Comparison of ENCODE assay signal across 7 mouse cellular contexts in genomic region chr4:137941871-137942781, GRCm38 (mm10). TPM values are rescaled to one million over a fixed set of nuclear protein-coding genes. Genes with fewer than 3 reads are reported as not detected.
DNase-seq lines count a peak whose midpoint lies in the region; TF ChIP-seq lines count a peak whose summit lies in the region.

No protein-coding gene starts in this region.

- peaks cover 82% of the 10 kb centered on the region for H3K36me3 ChIP-seq in E14TG2a.4 (ENCODE audit: insufficient read depth, low read length)

- DNase-seq in 3T3-L1 (ENCODE audit: low read depth, low spot score) = peak; percentile 84
- DNase-seq in cerebellum, postnatal 25 days = peak; percentile 82 to 86
- peak; percentile 65 to 67 for DNase-seq in heart, postnatal 10 days
- peak; percentile 53 for DNase-seq in lung, postnatal 14 days
- DNase-seq in spleen, postnatal 36 days (ENCODE audit: low spot score in 2 of 2) = no peak
- no peak for DNase-seq in urinary bladder, adult 2 months (ENCODE audit: low spot score)

- intact Hi-C loops in heart, postnatal 10 days (cut with DNase I) = loop anchor here (5.0 kb wide), 1 partner anchor 210 kb away; no protein-coding TSS in a partner anchor

- no peaks in the 10 kb centered on the region for H3K27me3 ChIP-seq in E14TG2a.4 (ENCODE audit: insufficient read depth, low read length)

- 0 out of 2 replicates have a peak overlapping the region, but pooled peaks have one; percentile 10 for H3K4me3 ChIP-seq in E14TG2a.4 (replicated peaks; ENCODE audit: low read length)

- no peak for TF ChIP-seq CTCF in E14TG2a.4 (conservative IDR thresholded peaks at IDR 0.05; ENCODE audit: low read length)

- no peaks in the 10 kb centered on the region for H3K9me3 ChIP-seq in E14TG2a.4 (ENCODE audit: low read length)

- H3K4me1 ChIP-seq in E14TG2a.4 (replicated peaks; ENCODE audit: low read depth, low read length) = peaks cover 69% of the 10 kb centered on the region

RNA-seq across cellular contexts. Expression of gene Eif4g3, which starts 50.7 kb away (rescaled TPM):
- 10 to 100 TPM; 59.1 to 60.6 TPM for total RNA-seq in heart, postnatal 10 days (2021)
- polyA plus RNA-seq in urinary bladder, adult 2 months (2012; rRNA removed) = 64.2 and 64.6 TPM in 2 replicates

Comparison
In these comparisons a context has a peak if more than half of its experiments do, and no peak if none do; other contexts are left out.
1. DNase-seq: peak in 3T3-L1 (single experiment), cerebellum, postnatal 25 days (2 of 2), heart, postnatal 10 days (2 of 2) and lung, postnatal 14 days (single experiment); none in spleen, postnatal 36 days (0 of 2) and urinary bladder, adult 2 months (single experiment).